Mouse (Mus musculus) thymus, adult 2 months (tissue): ENCODE data around the gene Ltbp1. TPM values are rescaled to one million over a fixed set of nuclear protein-coding genes. Genes with fewer than 3 reads are reported as not detected.

Experiments
- DNase-seq: peaks from one replicate; pipeline ENCODE4 v3.0.0; 2021
- H3K27ac ChIP-seq: fragments of 200-500 bp; 2 replicates; pipeline ENCODE4 v1.5.1; 2012; ENCODE audit warnings: low read length, control low read depth; ENCODE audit not compliant: control insufficient read depth, insufficient read depth
- H3K27me3 ChIP-seq: fragments of 200-500 bp; 2 replicates; pipeline ENCODE4 v1.6.1; 2012; ENCODE audit warnings: mild to moderate bottlenecking, low read length, moderate library complexity, mixed read lengths; ENCODE audit not compliant: control insufficient read depth, insufficient read depth
- H3K36me3 ChIP-seq: fragments of 200-500 bp; 2 replicates; pipeline ENCODE4 v1.6.1; 2012; ENCODE audit warnings: mild to moderate bottlenecking, low read length, moderate library complexity; ENCODE audit not compliant: control insufficient read depth, insufficient read depth
- H3K4me1 ChIP-seq: fragments of 200-500 bp; replicated peaks from 2 replicates; pipeline ENCODE4 v1.6.1; 2012; ENCODE audit warnings: low read length; ENCODE audit not compliant: control insufficient read depth, insufficient read depth
- H3K4me3 ChIP-seq: fragments of 200-500 bp; 2 replicates; pipeline ENCODE4 v1.5.1; 2012; ENCODE audit warnings: mild to moderate bottlenecking, low read length, control low read depth, moderate library complexity; ENCODE audit not compliant: control insufficient read depth, insufficient read depth
- CTCF ChIP-seq: fragments of 200-500 bp; IDR thresholded peaks from 2 replicates; pipeline ENCODE4 v1.5.1; 2012; ENCODE audit warnings: mild to moderate bottlenecking, control low read depth, low read length, moderate library complexity, borderline replicate concordance; ENCODE audit not compliant: control insufficient read depth, poor library complexity, insufficient read depth; ENCODE audit errors: extremely low read depth
- POLR2A ChIP-seq: fragments of 200-500 bp; IDR thresholded peaks from 2 replicates; pipeline ENCODE4 v1.6.1; 2012; ENCODE audit warnings: mild to moderate bottlenecking, low read length, control low read depth, moderate library complexity; ENCODE audit not compliant: control insufficient read depth, poor library complexity, insufficient read depth; ENCODE audit errors: extremely low read depth
- WGBS: fragments of 180-500 bp; shearing (Covaris S2); methylation state at CpG from one replicate; pipeline ENCODE4 v1.1.7; 2018; 5-methylcytosine and 5-hydroxymethylcytosine counted together
- polyA plus RNA-seq: library from polyadenylated mRNA; depleted of rRNA; stranded (reverse); fragments of >200 nt; gene quantifications from 2 replicates; pipeline ENCODE4 v1.2.3, GENCODE M21; 2012

The Ltbp1 gene
- polyA plus RNA-seq, 1 experiment = 4.0 TPM

GRCm38 (mm10) chr17:75153088-75153487 lies 147.7 kb downstream of the Ltbp1 start:
- DNase-seq = no peak
- WGBS = 72% methylated on average over 6 of the region's 6 CpGs
- H3K4me3 ChIP-seq = no peak overlapping the region
- no peaks in the 10 kb centered on the region for H3K36me3 ChIP-seq
- TF ChIP-seq CTCF (no peak), POLR2A (no peak)
- no peak overlapping the region for H3K27ac ChIP-seq
- H3K27me3 ChIP-seq = no peaks in the 10 kb centered on the region
- H3K4me1 ChIP-seq = no peaks in the 10 kb centered on the region

DNA sequence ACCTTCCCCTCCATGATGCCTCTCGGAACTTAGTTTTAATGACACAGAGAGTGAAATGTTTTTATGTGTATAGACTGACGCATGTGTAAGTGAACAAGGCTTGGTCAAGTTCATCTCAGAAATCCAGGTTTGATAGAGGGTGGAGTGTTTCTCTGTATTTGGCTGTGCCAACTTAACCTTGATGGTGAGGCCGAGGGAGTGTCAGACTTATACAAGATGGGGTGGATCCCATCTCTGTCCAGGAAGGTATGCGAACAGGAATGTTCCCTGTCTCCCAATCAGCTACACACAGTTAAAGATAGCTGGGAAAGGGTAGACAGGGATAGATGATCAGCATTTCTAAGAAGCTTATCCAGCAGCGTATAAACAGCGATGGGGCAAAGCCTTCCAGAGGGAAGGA lies 153.0 kb downstream of the Ltbp1 start:
- TF ChIP-seq POLR2A = no peak
- TF ChIP-seq CTCF = no peak
- WGBS = 97% methylated on average over 6 of the region's 6 CpGs
- Histone ChIP-seq H3K27me3 (no peaks in the 10 kb centered on the region), H3K36me3 (no peaks in the 10 kb centered on the region), H3K4me3 (no peak overlapping the region), H3K27ac (no peak overlapping the region), H3K4me1 (no peaks in the 10 kb centered on the region)
- no peak for DNase-seq

DNA sequence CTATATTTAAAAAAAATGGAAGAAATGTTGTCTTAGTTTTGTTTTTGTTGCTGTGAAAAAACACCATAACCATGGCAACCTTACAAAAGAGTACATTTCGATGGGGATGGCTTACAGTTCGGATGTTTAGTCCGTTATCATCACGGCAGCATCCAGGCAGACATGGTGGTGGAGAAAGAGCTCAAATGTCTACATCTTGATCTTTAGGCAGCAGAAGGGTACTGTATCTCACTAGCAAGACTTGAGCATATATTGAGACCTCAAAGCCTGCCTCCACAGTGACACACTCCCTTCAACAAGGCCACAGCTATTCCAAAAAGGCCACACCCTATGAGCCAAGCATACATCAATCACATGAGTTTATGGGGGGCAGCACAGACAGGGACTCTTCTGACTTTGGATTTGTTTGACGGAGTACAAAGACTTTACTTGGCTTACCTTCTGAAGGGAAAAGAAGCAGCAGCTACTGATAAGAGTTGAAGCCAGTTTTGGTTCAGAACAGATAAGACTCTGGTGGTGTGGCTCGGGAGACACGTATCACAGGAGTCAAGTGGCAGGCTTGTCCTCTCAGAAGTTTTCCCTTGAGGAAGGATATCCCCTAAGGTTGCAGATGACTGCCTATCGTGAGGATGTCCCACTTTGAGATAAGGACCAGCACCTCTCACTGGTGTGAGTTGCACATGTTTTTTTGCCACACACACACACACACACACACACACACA lies 153.9 kb downstream of the Ltbp1 start:
- DNase-seq = no peak
- no peaks in the 10 kb centered on the region for H3K36me3 ChIP-seq
- H3K27ac ChIP-seq = no peak overlapping the region
- H3K4me3 ChIP-seq = no peak overlapping the region
- no peak for TF ChIP-seq CTCF
- TF ChIP-seq POLR2A = no peak
- no peaks in the 10 kb centered on the region for H3K27me3 ChIP-seq
- WGBS = 92% methylated on average over 8 of the region's 8 CpGs
- no peaks in the 10 kb centered on the region for H3K4me1 ChIP-seq

- Histone ChIP-seq H3K27ac (no peak overlapping the region), H3K36me3 (no peaks in the 10 kb centered on the region), H3K4me1 (no peaks in the 10 kb centered on the region), H3K27me3 (no peaks in the 10 kb centered on the region), H3K4me3 (no peak overlapping the region)
- TF ChIP-seq POLR2A (no peak), CTCF (no peak)
- 94% methylated on average over 10 of the region's 10 CpGs for WGBS
- no peak for DNase-seq
These were observed 155.7 kb downstream of the Ltbp1 start for GRCm38 (mm10) chr17:75161062-75161461.

DNA sequence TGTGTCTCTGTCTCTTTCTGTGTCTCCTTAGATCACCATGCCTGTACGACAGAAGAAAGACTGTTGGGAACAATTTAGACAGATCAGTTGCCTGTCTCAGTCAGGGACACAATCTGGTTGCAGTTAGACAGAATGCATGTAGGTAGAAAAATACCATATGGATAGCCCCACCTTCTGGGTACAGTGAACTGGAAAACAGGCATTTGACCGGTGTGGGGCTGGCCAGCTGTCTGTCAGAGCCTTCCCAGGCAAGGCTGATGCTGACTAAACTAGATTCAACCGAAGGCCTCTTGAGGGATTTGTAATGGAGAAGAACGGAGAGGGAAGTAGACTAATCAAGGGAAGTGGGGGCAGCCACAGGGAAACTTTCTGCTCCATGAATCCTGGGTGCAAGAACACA lies 156.6 kb downstream of the Ltbp1 start:
- no peak overlapping the region for H3K4me3 ChIP-seq
- H3K4me1 ChIP-seq = no peaks in the 10 kb centered on the region
- H3K36me3 ChIP-seq = no peaks in the 10 kb centered on the region
- no peak for DNase-seq
- WGBS = 86% methylated on average over 4 of the region's 4 CpGs
- H3K27ac ChIP-seq = no peak overlapping the region
- H3K27me3 ChIP-seq = no peaks in the 10 kb centered on the region
- no peak for TF ChIP-seq CTCF

- H3K36me3 ChIP-seq = no peaks in the 10 kb centered on the region
- WGBS = 92% methylated on average over 5 of the region's 5 CpGs
- no peaks in the 10 kb centered on the region for H3K4me1 ChIP-seq
These were observed 159.2 kb downstream of the Ltbp1 start for GRCm38 (mm10) chr17:75164566-75164965.

DNA sequence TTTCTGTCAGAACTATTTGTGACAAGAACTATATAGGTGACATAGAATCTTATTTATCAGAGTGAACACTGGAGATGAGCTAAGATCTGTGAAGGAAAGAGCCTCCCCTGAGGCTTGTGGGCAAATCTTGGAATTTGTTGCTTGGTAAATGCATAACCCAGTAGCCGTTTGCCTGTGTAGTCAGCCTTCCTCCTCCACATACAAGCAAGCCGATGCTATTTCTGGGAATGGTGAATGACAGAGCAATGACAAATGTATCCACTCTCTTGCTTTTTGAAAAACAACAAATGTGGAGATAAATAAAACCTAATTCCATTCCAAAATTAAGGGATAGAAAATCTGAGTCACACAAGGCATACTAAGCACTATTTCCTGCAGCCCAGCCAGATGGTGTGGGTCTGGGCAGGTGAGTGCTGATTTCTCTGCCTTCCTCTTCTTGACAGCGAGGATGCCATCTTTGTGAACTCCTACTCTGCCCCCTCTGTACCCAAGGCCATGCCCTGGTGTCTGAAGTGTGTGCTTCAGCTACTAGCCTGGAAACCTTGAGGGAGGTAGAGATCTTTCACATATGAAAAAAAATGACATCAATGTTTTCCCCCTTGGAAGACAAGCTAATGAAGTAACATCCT lies 163.3 kb downstream of the Ltbp1 start:
- TF ChIP-seq CTCF = no peak
- TF ChIP-seq POLR2A = no peak
- no peak for DNase-seq
- H3K36me3 ChIP-seq = no peaks in the 10 kb centered on the region
- no peak overlapping the region for H3K27ac ChIP-seq
- no peak overlapping the region for H3K4me3 ChIP-seq
- H3K27me3 ChIP-seq = no peaks in the 10 kb centered on the region
- H3K4me1 ChIP-seq = no peaks in the 10 kb centered on the region
- 92% methylated on average over 3 of the region's 3 CpGs for WGBS

More at GRCm38 (mm10) chr17:75164566-75164965, 159.2 kb downstream of the Ltbp1 start:
- Histone ChIP-seq H3K27ac (no peak overlapping the region), H3K27me3 (no peaks in the 10 kb centered on the region), H3K4me3 (no peak overlapping the region)
- DNase-seq = no peak
- no peak for TF ChIP-seq CTCF
- TF ChIP-seq POLR2A = no peak
